Mouse (Mus musculus): ENCODE results near the gene Prrt4.
A peak's percentile ranks its signal among the peaks of the same experiment; 100 is the strongest.
"Not testable (repeated sequence)": the region's sequence is repeated elsewhere in the genome, so short reads cannot be mapped to it uniquely, and the experiment has no call there.

The Prrt4 gene

GRCm38 (mm10) chr6:29198309-29199222, 19.2 kb upstream of the Prrt4 start:
- DNase-seq (ENCODE audit: low spot score): peak; percentile 76

GRCm38 (mm10) chr6:29195846-29196698, 16.7 kb upstream of the Prrt4 start:
- no peak for DNase-seq (ENCODE audit: low spot score)

- DNase-seq (ENCODE audit: low spot score): no peak
Measured at GRCm38 (mm10) chr6:29195146-29195545, 15.8 kb upstream of the Prrt4 start.

- no peak for DNase-seq (ENCODE audit: low spot score)
Measured at GRCm38 (mm10) chr6:29193961-29194750, 14.8 kb upstream of the Prrt4 start.

GRCm38 (mm10) chr6:29187936-29188335, 8.6 kb upstream of the Prrt4 start:
- no peak for DNase-seq (ENCODE audit: low spot score)

GRCm38 (mm10) chr6:29179843-29180242, 459 bp upstream of the Prrt4 start:
- no peak for DNase-seq (ENCODE audit: low spot score)

GRCm38 (mm10) chr6:29177901-29178879, 1.2 kb downstream of the Prrt4 start:
- DNase-seq (ENCODE audit: low spot score): no peak

- DNase-seq (ENCODE audit: low spot score): no peak
Measured at GRCm38 (mm10) chr6:29175113-29175512, 4.3 kb downstream of the Prrt4 start.

- no peak for DNase-seq (ENCODE audit: low spot score)
Measured at GRCm38 (mm10) chr6:29174368-29174767, 5.0 kb downstream of the Prrt4 start.

- DNase-seq (ENCODE audit: low spot score): peak; percentile 66
Measured at GRCm38 (mm10) chr6:29170952-29171388, 8.4 kb downstream of the Prrt4 start.

- peak; percentile 84 for DNase-seq (ENCODE audit: low spot score)
Measured at GRCm38 (mm10) chr6:29170063-29170921, 9.1 kb downstream of the Prrt4 start.

GRCm38 (mm10) chr6:29169675-29170062, 9.7 kb downstream of the Prrt4 start:
- no peak for DNase-seq (ENCODE audit: low spot score)

GRCm38 (mm10) chr6:29168871-29169270, 10.5 kb downstream of the Prrt4 start:
- no peak for DNase-seq (ENCODE audit: low spot score)

GRCm38 (mm10) chr6:29166196-29166595, 13.2 kb downstream of the Prrt4 start:
- peak; percentile 58 for DNase-seq (ENCODE audit: low spot score)

- peak; percentile 89 for DNase-seq (ENCODE audit: low spot score)
Measured at GRCm38 (mm10) chr6:29164314-29165244, 14.8 kb downstream of the Prrt4 start, which contains the start of gene Rbm28. Gene Rbm28 (minus strand): TSS chr6:29165006.

GRCm38 (mm10) chr6:29161291-29161690, 18.1 kb downstream of the Prrt4 start:
- DNase-seq (ENCODE audit: low spot score): not testable (repeated sequence)

- no peak for DNase-seq (ENCODE audit: low spot score)
Measured at GRCm38 (mm10) chr6:29160786-29161185, 18.6 kb downstream of the Prrt4 start.

- DNase-seq (ENCODE audit: low spot score): no peak
Measured at GRCm38 (mm10) chr6:29156326-29156725, 23.1 kb downstream of the Prrt4 start.

GRCm38 (mm10) chr6:29150001-29150400, 29.4 kb downstream of the Prrt4 start:
- DNase-seq (ENCODE audit: low spot score): no peak

Data from T-cell, adult 2 months (primary cell).